Mouse (Mus musculus) limb, embryonic 15.5 days (tissue): ENCODE measurements around the gene Osbpl9. TPM values are rescaled to one million over a fixed set of nuclear protein-coding genes. Genes with fewer than 3 reads are reported as not detected.
A peak's percentile ranks its signal among the peaks of the same experiment; 100 is the strongest.

ENCODE experiments used
- ATAC-seq: fragments of 200-750 bp; cut with Nextera tagmentation; 2 replicates; pipeline ENCODE4 v1.8.0; 2017; ENCODE audit warnings: low read depth, moderate TSS enrichment; ENCODE audit not compliant: insufficient number of reproducible peaks, low FRiP score, low TSS enrichment
- H3K27ac ChIP-seq: fragments of 300-500 bp; sonication (generic); 2 replicates; pipeline ENCODE4 v1.5.1; 2015; ENCODE audit warnings: moderate library complexity, mild to moderate bottlenecking, inconsistent platforms
- H3K27me3 ChIP-seq: fragments of 300-500 bp; sonication (generic); 2 replicates; pipeline ENCODE4 v1.6.1; 2015; ENCODE audit warnings: inconsistent platforms
- H3K36me3 ChIP-seq: fragments of 300-500 bp; sonication (generic); 2 replicates; pipeline ENCODE4 v1.6.1; 2015; ENCODE audit warnings: inconsistent platforms
- H3K4me1 ChIP-seq: fragments of 300-500 bp; sonication (generic); 2 replicates; pipeline ENCODE4 v1.6.1; 2015; ENCODE audit warnings: inconsistent platforms
- H3K4me2 ChIP-seq: fragments of 300-500 bp; sonication (generic); 2 replicates; pipeline ENCODE4 v1.6.1; 2015; ENCODE audit warnings: mild to moderate bottlenecking, inconsistent platforms
- H3K4me3 ChIP-seq: fragments of 300-500 bp; sonication (generic); 2 replicates; pipeline ENCODE4 v1.5.1; 2015; ENCODE audit warnings: mild to moderate bottlenecking, inconsistent platforms
- H3K9ac ChIP-seq: fragments of 300-500 bp; sonication (generic); 2 replicates; pipeline ENCODE4 v1.6.1; 2015; ENCODE audit warnings: inconsistent platforms
- H3K9me3 ChIP-seq: fragments of 300-500 bp; sonication (generic); 2 replicates; pipeline ENCODE4 v1.6.1; 2016; ENCODE audit warnings: inconsistent platforms
- WGBS: fragments of 180-500 bp; shearing (Covaris S2); methylation state at CpG from one replicate; pipeline ENCODE4 v1.1.7; 2015; 5-methylcytosine and 5-hydroxymethylcytosine counted together
- polyA plus RNA-seq: library from polyadenylated mRNA; unstranded; fragments of >200 nt; fragmentation: Nextera tagmentation; extraction: Ambion mirVana; gene quantifications from 2 replicates; pipeline ENCODE4 v1.2.1, GENCODE M21; 2015

Osbpl9 gene
- polyA plus RNA-seq, 1 experiment from 2014 or later: 63.8 TPM

DNA sequence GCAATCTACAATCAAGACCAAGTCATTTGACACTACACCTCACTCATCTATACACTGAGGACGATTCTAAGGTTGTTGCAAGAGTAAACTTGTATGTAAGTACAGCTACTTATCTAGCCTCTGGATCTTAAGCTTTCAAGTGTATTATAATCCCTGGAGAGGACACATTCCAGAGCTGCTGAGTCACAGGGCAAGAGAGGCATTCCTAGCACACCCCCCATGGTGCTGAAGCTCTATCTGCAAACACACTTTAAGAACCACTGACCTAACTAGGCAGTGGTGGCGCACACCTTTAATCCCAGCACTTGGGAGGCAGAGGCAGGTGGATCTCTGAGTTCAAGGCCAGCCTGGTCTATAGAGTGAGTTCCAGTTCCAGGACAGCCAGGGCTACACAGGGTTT is 51.9 kb downstream of the Osbpl9 start:
- peaks cover 3% of the 10 kb centered on the region; the same call in 1 of the 2 replicates for H3K4me1 ChIP-seq
- H3K4me3 ChIP-seq: no peak overlapping the region
- no peak overlapping the region for H3K27ac ChIP-seq
- no peaks in the 10 kb centered on the region for H3K9me3 ChIP-seq
- H3K27me3 ChIP-seq: no peaks in the 10 kb centered on the region
- no peak for ATAC-seq
- no peak overlapping the region for H3K9ac ChIP-seq
- 65% methylated on average over 2 of the region's 2 CpGs for WGBS
- H3K36me3 ChIP-seq: no peaks in the 10 kb centered on the region
- H3K4me2 ChIP-seq: no peak overlapping the region

DNA sequence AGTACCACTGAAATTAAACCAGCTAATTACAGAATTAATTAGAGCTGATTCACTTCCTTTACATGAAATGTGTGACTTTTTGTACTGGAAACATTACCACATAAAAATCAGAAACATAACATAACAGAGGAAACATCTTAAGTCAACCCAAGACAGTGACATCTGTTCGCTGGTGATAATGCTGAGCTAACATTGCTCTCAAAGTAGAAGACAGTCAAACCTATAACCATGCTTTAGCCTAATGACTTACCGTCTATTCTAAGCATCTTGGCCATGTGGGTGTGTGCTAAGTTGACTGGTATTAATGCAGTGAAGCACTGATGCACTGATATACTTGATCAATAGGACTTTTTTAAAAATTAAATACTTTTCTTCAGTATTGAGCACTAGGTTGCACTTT is 52.7 kb downstream of the Osbpl9 start:
- H3K9ac ChIP-seq: no peak overlapping the region
- no peaks in the 10 kb centered on the region for H3K9me3 ChIP-seq
- WGBS: 90% methylated on average over 2 of the region's 2 CpGs
- no peak overlapping the region for H3K4me2 ChIP-seq
- no peak for ATAC-seq
- H3K27ac ChIP-seq: no peak overlapping the region
- H3K4me1 ChIP-seq: peaks cover 3% of the 10 kb centered on the region; the same call in 1 of the 2 replicates
- H3K27me3 ChIP-seq: no peaks in the 10 kb centered on the region
- no peak overlapping the region for H3K4me3 ChIP-seq
- no peaks in the 10 kb centered on the region for H3K36me3 ChIP-seq

DNA sequence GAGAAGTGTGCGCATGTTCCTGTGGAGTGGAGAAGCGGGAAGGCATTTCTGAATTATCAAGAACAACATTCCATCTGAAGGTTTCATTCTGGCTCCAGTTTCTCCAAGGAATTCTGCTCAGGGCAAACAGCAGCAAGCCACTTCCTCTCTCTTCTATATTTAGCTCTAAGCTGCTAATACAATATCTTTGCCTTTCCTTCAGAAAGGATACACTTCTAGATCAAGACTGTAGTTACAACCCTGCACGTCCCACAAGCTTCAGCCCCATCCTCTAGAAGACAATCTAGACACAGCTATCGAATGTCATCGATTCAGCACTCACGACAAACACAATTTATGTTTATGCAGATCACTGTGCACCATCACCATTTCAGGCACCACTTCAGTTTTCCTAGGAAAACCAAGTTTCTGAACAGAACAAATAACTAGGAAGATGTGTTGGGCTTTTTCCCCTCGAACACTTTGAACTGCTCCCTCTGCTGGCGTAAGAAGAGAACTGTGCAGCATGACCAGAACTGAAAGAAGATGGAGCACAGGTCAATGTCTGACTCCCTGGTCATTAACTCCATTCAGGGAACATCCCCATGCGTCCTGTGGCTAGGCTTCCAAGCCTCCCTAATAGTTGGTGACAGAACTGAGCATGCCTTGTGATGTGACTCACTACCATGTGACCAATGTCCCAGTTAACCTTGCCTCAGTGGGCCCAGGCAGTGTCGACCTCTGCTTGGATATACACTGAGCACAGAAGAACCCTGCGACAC is 54.6 kb downstream of the Osbpl9 start:
- 50% methylated on average over 11 of the region's 11 CpGs for WGBS
- Histone ChIP-seq H3K9ac (no peak overlapping the region), H3K4me2 (no peak overlapping the region), H3K4me1 (peaks cover 3% of the 10 kb centered on the region; the same call in 1 of the 2 replicates), H3K27me3 (no peaks in the 10 kb centered on the region), H3K4me3 (no peak overlapping the region), H3K36me3 (no peaks in the 10 kb centered on the region), H3K9me3 (no peaks in the 10 kb centered on the region), H3K27ac (peak overlapping the region; percentile 62)
- no peak for ATAC-seq

DNA sequence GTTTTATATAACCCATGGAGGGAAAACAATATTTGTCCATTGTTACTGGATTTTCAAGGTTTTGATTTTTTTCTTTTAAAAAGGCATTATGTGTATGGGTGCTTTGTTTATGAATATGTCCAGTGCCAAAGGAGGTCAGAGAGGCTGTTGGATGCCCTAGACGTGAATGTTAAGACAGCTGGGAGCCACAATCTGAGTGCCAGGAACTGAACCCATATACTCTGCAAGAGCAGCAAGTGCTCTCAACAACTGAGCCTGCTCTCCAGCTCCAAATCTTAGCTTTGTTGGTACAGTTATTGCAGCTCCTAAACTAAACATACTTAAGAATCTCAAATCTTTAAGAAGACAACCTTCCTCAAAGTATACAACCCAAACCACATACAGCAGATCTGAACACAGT is 59.0 kb downstream of the Osbpl9 start:
- Histone ChIP-seq H3K4me1 (0 out of 2 replicates have a peak, but pooled peaks cover 6% of the 10 kb centered on the region), H3K9me3 (no peaks in the 10 kb centered on the region), H3K27ac (no peak overlapping the region), H3K36me3 (no peaks in the 10 kb centered on the region), H3K4me3 (no peak overlapping the region), H3K9ac (no peak overlapping the region), H3K27me3 (no peaks in the 10 kb centered on the region), H3K4me2 (no peak overlapping the region)
- 83% methylated on average over 1 of the region's 1 CpGs for WGBS
- ATAC-seq: no peak

DNA sequence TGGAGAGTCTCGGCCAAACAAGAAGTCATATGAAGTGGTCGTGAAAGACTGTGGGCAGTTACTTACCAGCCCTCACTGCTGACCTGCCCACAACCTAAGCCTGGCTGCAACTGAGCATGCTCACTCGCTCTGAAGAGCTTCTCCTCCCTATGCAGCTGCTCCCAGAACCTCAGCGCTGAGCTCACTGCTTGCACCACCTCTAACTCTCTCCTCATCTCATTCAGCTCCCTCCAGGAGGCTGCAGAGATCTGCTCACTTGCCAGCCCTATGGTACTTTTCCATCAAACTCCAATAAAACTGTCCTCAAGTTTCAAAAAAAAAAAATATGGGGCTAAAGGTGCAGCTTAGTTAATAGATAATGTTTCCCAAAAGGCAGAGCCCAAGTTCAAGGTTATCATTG is 63.5 kb downstream of the Osbpl9 start:
- no peak overlapping the region for H3K4me2 ChIP-seq
- H3K4me3 ChIP-seq: no peak overlapping the region
- no peak overlapping the region for H3K9ac ChIP-seq
- ATAC-seq: no peak
- WGBS: 47% methylated on average over 4 of the region's 4 CpGs
- no peaks in the 10 kb centered on the region for H3K27me3 ChIP-seq
- H3K4me1 ChIP-seq: 0 out of 2 replicates have a peak, but pooled peaks cover 4% of the 10 kb centered on the region
- no peaks in the 10 kb centered on the region for H3K36me3 ChIP-seq
- H3K27ac ChIP-seq: no peak overlapping the region
- no peaks in the 10 kb centered on the region for H3K9me3 ChIP-seq

DNA sequence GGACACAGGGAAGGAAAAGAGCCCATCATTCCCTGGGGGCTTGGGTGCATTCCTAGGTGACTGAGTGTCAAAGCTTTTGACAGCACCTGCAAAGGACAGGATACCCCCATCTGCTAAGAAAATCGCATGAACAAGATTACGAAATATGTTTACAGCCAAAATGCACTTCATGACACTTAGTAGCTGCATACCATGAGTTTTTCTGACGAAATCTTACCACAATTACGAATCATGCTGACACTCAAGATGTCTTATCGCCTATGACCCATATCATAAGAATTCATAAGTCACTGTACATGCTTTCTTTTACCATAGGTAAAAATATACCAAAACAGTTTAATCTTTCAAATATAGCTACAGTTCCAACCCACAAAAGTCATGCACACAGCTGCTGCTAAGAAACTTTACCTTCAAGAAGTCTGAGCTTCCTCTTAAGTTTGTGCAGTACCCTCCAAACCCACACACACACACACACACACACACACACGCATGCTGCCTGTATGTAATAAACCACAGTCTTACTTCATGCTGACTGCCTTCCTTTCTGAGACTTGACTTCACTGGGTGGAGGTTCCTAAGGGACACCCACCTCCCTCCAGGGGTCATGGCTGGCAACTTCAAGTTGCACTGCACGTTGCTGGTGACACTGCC is 65.5 kb downstream of the Osbpl9 start:
- Histone ChIP-seq H3K4me3 (no peak overlapping the region), H3K9ac (no peak overlapping the region), H3K36me3 (no peaks in the 10 kb centered on the region), H3K4me1 (0 out of 2 replicates have a peak, but pooled peaks cover 4% of the 10 kb centered on the region), H3K27me3 (no peaks in the 10 kb centered on the region), H3K4me2 (no peak overlapping the region), H3K9me3 (no peaks in the 10 kb centered on the region), H3K27ac (no peak overlapping the region)
- WGBS: 79% methylated on average over 7 of the region's 7 CpGs
- ATAC-seq: no peak

DNA sequence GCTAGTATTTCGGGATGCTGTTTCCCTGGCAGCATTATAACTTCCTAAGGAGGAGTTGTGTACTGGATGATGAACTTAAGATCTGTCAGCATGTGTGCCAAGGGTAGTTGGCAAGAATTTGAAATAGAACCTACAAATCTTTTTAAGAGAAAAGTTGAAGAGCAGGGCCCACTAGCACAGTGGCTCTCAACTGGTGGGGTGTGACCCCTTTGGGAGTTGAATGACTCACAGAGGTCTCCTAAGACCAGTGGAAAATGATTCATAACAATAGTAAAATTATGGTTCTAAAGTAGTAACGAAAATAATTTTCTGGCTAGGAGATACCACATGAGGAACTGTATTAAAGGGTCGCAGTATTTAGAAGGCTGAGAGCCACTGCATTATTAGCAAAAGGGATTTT is 67.1 kb downstream of the Osbpl9 start:
- Histone ChIP-seq H3K9me3 (no peaks in the 10 kb centered on the region), H3K9ac (no peak overlapping the region), H3K4me2 (no peak overlapping the region), H3K27ac (no peak overlapping the region), H3K4me1 (0 out of 2 replicates have a peak, but pooled peaks cover 4% of the 10 kb centered on the region), H3K36me3 (no peaks in the 10 kb centered on the region), H3K4me3 (no peak overlapping the region), H3K27me3 (no peaks in the 10 kb centered on the region)
- ATAC-seq: no peak
- 75% methylated on average over 3 of the region's 3 CpGs for WGBS

DNA sequence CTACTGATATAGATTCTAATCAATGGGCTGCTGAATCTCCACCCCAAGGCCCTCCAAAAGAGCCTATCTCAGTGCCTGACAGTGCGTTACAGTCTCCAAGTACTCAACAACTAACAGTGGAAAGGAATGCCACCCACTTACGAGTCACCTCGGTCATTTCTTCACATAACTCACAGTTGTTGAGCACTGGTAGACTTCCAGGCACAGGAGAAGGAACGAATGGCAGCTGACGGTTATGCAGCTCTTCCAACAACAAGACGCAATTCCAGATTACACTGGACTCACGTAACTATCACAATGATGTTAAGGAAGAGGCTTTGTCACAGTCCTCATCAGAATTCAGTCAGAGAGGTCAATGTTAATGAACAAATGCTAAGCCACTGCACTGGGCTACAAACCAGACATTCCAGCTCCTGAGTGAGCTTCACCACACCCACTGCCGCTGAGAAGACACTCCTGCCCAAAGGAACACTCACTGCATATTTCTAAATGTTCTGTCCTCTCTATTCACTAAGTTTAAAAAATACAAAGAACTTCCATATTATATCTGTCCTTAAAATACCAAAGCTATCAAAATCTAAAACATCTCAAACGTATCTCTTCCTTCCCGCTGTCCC is 70.7 kb downstream of the Osbpl9 start:
- no peak overlapping the region for H3K4me2 ChIP-seq
- H3K9ac ChIP-seq: no peak overlapping the region
- H3K36me3 ChIP-seq: no peaks in the 10 kb centered on the region
- no peak overlapping the region for H3K27ac ChIP-seq
- no peaks in the 10 kb centered on the region for H3K27me3 ChIP-seq
- 91% methylated on average over 10 of the region's 10 CpGs for WGBS
- no peak for ATAC-seq
- H3K9me3 ChIP-seq: no peaks in the 10 kb centered on the region
- H3K4me1 ChIP-seq: no peaks in the 10 kb centered on the region
- no peak overlapping the region for H3K4me3 ChIP-seq

DNA sequence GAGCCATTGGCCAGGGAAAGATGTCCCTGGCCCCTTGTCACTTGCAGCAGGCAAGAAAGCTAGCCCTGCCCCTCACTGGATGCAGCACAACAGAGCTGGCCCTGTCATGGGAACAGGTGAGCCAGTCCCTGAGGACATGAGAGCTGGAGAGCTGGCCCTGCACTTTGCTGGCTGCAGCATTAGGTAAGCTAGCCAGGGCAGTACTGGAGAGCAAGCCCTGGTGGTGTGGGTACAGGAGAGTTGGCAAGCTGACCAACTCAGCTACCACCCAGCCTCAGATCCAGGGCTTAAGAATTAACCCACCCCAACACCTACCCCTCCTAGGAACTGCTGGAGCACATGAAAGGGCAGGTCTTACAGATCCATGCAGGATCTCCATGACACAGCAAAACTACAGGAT is 73.1 kb downstream of the Osbpl9 start:
- Histone ChIP-seq H3K27ac (no peak overlapping the region), H3K27me3 (no peaks in the 10 kb centered on the region), H3K36me3 (no peaks in the 10 kb centered on the region), H3K4me2 (no peak overlapping the region), H3K9ac (no peak overlapping the region), H3K9me3 (no peaks in the 10 kb centered on the region), H3K4me3 (no peak overlapping the region), H3K4me1 (no peaks in the 10 kb centered on the region)
- ATAC-seq: no peak

DNA sequence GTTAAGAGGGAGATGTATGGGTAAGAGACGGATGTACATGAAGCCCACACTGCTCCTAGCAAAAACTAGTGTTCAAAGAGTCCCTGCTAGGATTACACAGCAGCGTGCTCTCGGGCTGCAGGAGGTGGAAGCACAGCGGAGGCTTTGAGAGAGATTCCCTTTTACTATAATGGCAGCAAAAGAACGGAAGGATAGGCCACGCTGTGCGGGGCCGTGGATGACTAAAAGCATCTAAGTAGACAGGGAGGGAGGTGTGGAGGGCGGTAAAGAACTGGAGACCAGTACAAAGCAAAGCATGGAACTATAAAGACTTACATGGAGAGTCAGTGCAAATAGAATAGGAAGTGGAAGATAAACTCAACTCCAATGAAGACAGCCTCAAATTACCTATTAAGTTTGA is 74.1 kb downstream of the Osbpl9 start:
- H3K27me3 ChIP-seq: no peaks in the 10 kb centered on the region
- no peak overlapping the region for H3K27ac ChIP-seq
- no peak overlapping the region for H3K4me3 ChIP-seq
- WGBS: 90% methylated on average over 9 of the region's 9 CpGs
- H3K9ac ChIP-seq: no peak overlapping the region
- peaks cover 6% of the 10 kb centered on the region for H3K4me1 ChIP-seq
- H3K9me3 ChIP-seq: no peaks in the 10 kb centered on the region
- no peak for ATAC-seq
- H3K36me3 ChIP-seq: no peaks in the 10 kb centered on the region
- no peak overlapping the region for H3K4me2 ChIP-seq

DNA sequence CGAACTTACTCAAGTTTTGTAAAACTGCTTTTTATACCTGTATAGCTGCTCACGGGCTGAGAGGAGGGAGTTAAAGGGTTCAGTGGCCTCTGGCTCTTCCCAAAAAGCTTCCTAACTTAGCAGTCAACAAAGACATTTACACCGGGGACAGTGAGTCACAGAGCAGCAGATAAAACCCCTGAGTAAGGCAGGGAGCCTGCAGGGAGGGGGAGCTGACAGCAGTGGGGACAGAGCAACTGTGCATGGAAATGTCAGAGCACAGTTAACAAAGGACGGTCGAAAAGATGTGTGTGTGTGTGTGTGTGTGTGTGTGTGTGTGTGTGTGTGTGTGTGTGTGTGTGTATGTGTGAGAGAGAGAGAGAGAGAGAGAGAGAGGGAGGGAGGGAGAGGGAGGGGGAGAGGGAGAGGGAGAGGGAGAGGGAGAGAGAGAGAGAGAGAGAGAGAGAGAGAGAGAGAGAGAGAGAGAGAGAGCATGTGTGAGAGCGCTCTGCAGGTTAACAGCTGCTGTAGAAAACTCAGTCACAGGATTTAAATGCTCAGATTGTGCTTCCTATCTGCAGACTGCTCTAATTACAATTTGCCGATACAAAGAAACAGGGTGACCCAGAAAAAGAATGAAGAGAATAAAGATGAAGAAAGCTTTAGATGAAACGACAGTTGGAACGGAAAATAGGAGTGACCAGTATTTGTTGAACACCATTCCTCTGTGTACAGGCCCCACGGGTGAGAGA is 75.1 kb downstream of the Osbpl9 start:
- Histone ChIP-seq H3K4me1 (peaks cover 10% of the 10 kb centered on the region), H3K4me2 (no peak overlapping the region), H3K9me3 (no peaks in the 10 kb centered on the region), H3K27me3 (no peaks in the 10 kb centered on the region), H3K9ac (no peak overlapping the region), H3K4me3 (no peak overlapping the region), H3K27ac (no peak overlapping the region), H3K36me3 (no peaks in the 10 kb centered on the region)
- 57% methylated on average over 10 of the region's 10 CpGs for WGBS
- no peak for ATAC-seq
